Mouse (Mus musculus): ENCODE results near the gene Kiz. TPM values are rescaled to one million over a fixed set of nuclear protein-coding genes. Genes with fewer than 3 reads are reported as not detected.

Gene Kiz
- polyA plus RNA-seq, 1 experiment, result 13.8 TPM

- H3K4me1 ChIP-seq (ENCODE audit: control insufficient read depth, insufficient read depth, low read length), result no peaks in the 10 kb centered on the region
- H3K4me3 ChIP-seq (ENCODE audit: insufficient read depth, low read length), result peak overlapping the region; percentile 24
- H3K27ac ChIP-seq (ENCODE audit: insufficient read depth, low read length), result no peak overlapping the region
- TF ChIP-seq CTCF (IDR thresholded peaks at IDR 0.05; ENCODE audit: extremely low read depth, insufficient read depth, low read length) (no peak), POLR2A (IDR thresholded peaks at IDR 0.05; ENCODE audit: extremely low read depth, insufficient read depth, low read length) (no peak)
These were observed 21.1 kb upstream of the Kiz start for GRCm38 (mm10) chr2:146834314-146835201.

GRCm38 (mm10) chr2:146835241-146835990, 20.2 kb upstream of the Kiz start:
- no peaks in the 10 kb centered on the region for H3K4me1 ChIP-seq (ENCODE audit: control insufficient read depth, insufficient read depth, low read length)
- no peak overlapping the region for H3K27ac ChIP-seq (ENCODE audit: insufficient read depth, low read length)
- H3K4me3 ChIP-seq (ENCODE audit: insufficient read depth, low read length), result no peak overlapping the region; the same call in 1 of the 2 replicates
- no peak for TF ChIP-seq CTCF (IDR thresholded peaks at IDR 0.05; ENCODE audit: extremely low read depth, insufficient read depth, low read length)
- no peak for TF ChIP-seq POLR2A (IDR thresholded peaks at IDR 0.05; ENCODE audit: extremely low read depth, insufficient read depth, low read length)

GRCm38 (mm10) chr2:146836246-146836645, 19.4 kb upstream of the Kiz start:
- Histone ChIP-seq H3K27ac (ENCODE audit: insufficient read depth, low read length) (no peak overlapping the region), H3K4me1 (ENCODE audit: control insufficient read depth, insufficient read depth, low read length) (no peaks in the 10 kb centered on the region), H3K4me3 (ENCODE audit: insufficient read depth, low read length) (no peak overlapping the region)
- no peak for TF ChIP-seq POLR2A (IDR thresholded peaks at IDR 0.05; ENCODE audit: extremely low read depth, insufficient read depth, low read length)
- no peak for TF ChIP-seq CTCF (IDR thresholded peaks at IDR 0.05; ENCODE audit: extremely low read depth, insufficient read depth, low read length)

GRCm38 (mm10) chr2:146836871-146837550, 18.7 kb upstream of the Kiz start:
- no peak for TF ChIP-seq CTCF (IDR thresholded peaks at IDR 0.05; ENCODE audit: extremely low read depth, insufficient read depth, low read length)
- TF ChIP-seq POLR2A (IDR thresholded peaks at IDR 0.05; ENCODE audit: extremely low read depth, insufficient read depth, low read length), result no peak

GRCm38 (mm10) chr2:146837653-146838052, 18.0 kb upstream of the Kiz start:
- Histone ChIP-seq H3K27ac (ENCODE audit: insufficient read depth, low read length) (no peak overlapping the region), H3K4me3 (ENCODE audit: insufficient read depth, low read length) (no peak overlapping the region), H3K4me1 (ENCODE audit: control insufficient read depth, insufficient read depth, low read length) (no peaks in the 10 kb centered on the region)
- no peak for TF ChIP-seq POLR2A (IDR thresholded peaks at IDR 0.05; ENCODE audit: extremely low read depth, insufficient read depth, low read length)

More at GRCm38 (mm10) chr2:146836871-146837550, 18.7 kb upstream of the Kiz start:
- Histone ChIP-seq H3K4me3 (ENCODE audit: insufficient read depth, low read length) (no peak overlapping the region), H3K4me1 (ENCODE audit: control insufficient read depth, insufficient read depth, low read length) (no peaks in the 10 kb centered on the region), H3K27ac (ENCODE audit: insufficient read depth, low read length) (no peak overlapping the region)

- Histone ChIP-seq H3K4me3 (ENCODE audit: insufficient read depth, low read length) (peak overlapping the region; percentile 35; the same call in 1 of the 2 replicates), H3K4me1 (ENCODE audit: control insufficient read depth, insufficient read depth, low read length) (no peaks in the 10 kb centered on the region), H3K27ac (ENCODE audit: insufficient read depth, low read length) (no peak overlapping the region)
- TF ChIP-seq CTCF (IDR thresholded peaks at IDR 0.05; ENCODE audit: extremely low read depth, insufficient read depth, low read length), result no peak
- no peak for TF ChIP-seq POLR2A (IDR thresholded peaks at IDR 0.05; ENCODE audit: extremely low read depth, insufficient read depth, low read length)
These were observed 16.9 kb upstream of the Kiz start for GRCm38 (mm10) chr2:146838596-146839302.

GRCm38 (mm10) chr2:146839303-146840030, 16.2 kb upstream of the Kiz start:
- peak overlapping the region; percentile 35; the same call in 1 of the 2 replicates for H3K4me3 ChIP-seq (ENCODE audit: insufficient read depth, low read length)
- TF ChIP-seq CTCF (IDR thresholded peaks at IDR 0.05; ENCODE audit: extremely low read depth, insufficient read depth, low read length), result no peak
- TF ChIP-seq POLR2A (IDR thresholded peaks at IDR 0.05; ENCODE audit: extremely low read depth, insufficient read depth, low read length), result no peak

GRCm38 (mm10) chr2:146847863-146848262, 7.8 kb upstream of the Kiz start:
- no peak overlapping the region for H3K4me3 ChIP-seq (ENCODE audit: insufficient read depth, low read length)
- TF ChIP-seq CTCF (IDR thresholded peaks at IDR 0.05; ENCODE audit: extremely low read depth, insufficient read depth, low read length), result no peak
- no peak for TF ChIP-seq POLR2A (IDR thresholded peaks at IDR 0.05; ENCODE audit: extremely low read depth, insufficient read depth, low read length)
- H3K27ac ChIP-seq (ENCODE audit: insufficient read depth, low read length), result no peak overlapping the region
- H3K4me1 ChIP-seq (ENCODE audit: control insufficient read depth, insufficient read depth, low read length), result no peaks in the 10 kb centered on the region

More at GRCm38 (mm10) chr2:146839303-146840030, 16.2 kb upstream of the Kiz start:
- no peaks in the 10 kb centered on the region for H3K4me1 ChIP-seq (ENCODE audit: control insufficient read depth, insufficient read depth, low read length)
- 0 out of 2 replicates have a peak overlapping the region, but pooled peaks have one; percentile 32 for H3K27ac ChIP-seq (ENCODE audit: insufficient read depth, low read length)
